Mouse (Mus musculus) hindbrain, embryonic 15.5 days (tissue): ENCODE measurements around the gene Pde9a. TPM values are rescaled to one million over a fixed set of nuclear protein-coding genes. Genes with fewer than 3 reads are reported as not detected.

Source experiments
- ATAC-seq: fragments of 200-750 bp; cut with Nextera tagmentation; 2 replicates; pipeline ENCODE4 v1.8.0; 2017; ENCODE audit warnings: low read depth, moderate number of reproducible peaks, moderate TSS enrichment; ENCODE audit not compliant: low FRiP score
- H3K27ac ChIP-seq: fragments of 300-500 bp; sonication (generic); replicated peaks from 2 replicates; pipeline ENCODE4 v1.5.1; 2015; ENCODE audit warnings: mild to moderate bottlenecking, inconsistent platforms
- H3K27me3 ChIP-seq: fragments of 300-500 bp; sonication (generic); 2 replicates; pipeline ENCODE4 v1.6.1; 2015; ENCODE audit warnings: control low read depth, inconsistent platforms
- H3K36me3 ChIP-seq: fragments of 300-500 bp; sonication (generic); 2 replicates; pipeline ENCODE4 v1.6.1; 2015; ENCODE audit warnings: control low read depth, inconsistent platforms
- H3K4me1 ChIP-seq: fragments of 300-500 bp; sonication (generic); replicated peaks from 2 replicates; pipeline ENCODE4 v1.6.1; 2015; ENCODE audit warnings: control low read depth, inconsistent platforms
- H3K4me2 ChIP-seq: fragments of 300-500 bp; sonication (generic); 2 replicates; pipeline ENCODE4 v1.6.1; 2015; ENCODE audit warnings: moderate library complexity, mild to moderate bottlenecking, inconsistent platforms
- H3K4me3 ChIP-seq: fragments of 300-500 bp; sonication (generic); 2 replicates; pipeline ENCODE4 v1.5.1; 2015; ENCODE audit warnings: mild to moderate bottlenecking, inconsistent platforms
- H3K9ac ChIP-seq: fragments of 300-500 bp; sonication (generic); 2 replicates; pipeline ENCODE4 v1.6.1; 2015; ENCODE audit warnings: inconsistent platforms
- H3K9me3 ChIP-seq: fragments of 300-500 bp; sonication (generic); 2 replicates; pipeline ENCODE4 v1.6.1; 2016; ENCODE audit warnings: control low read depth, inconsistent platforms
- WGBS: fragments of 180-500 bp; shearing (Covaris S2); methylation state at CpG from one replicate; pipeline ENCODE4 v1.1.7; 2015; 5-methylcytosine and 5-hydroxymethylcytosine counted together
- polyA plus RNA-seq: library from polyadenylated mRNA; unstranded; fragments of >200 nt; fragmentation: Nextera tagmentation; extraction: Ambion mirVana; gene quantifications from 2 replicates; pipeline ENCODE4 v1.2.1, GENCODE M21; 2015

Pde9a gene
- polyA plus RNA-seq, 1 experiment from 2014 or later, result 34.2 TPM

- H3K4me2 ChIP-seq, result no peak overlapping the region
- no peaks in the 10 kb centered on the region for H3K27me3 ChIP-seq
- H3K4me3 ChIP-seq, result no peak overlapping the region
- no peak for ATAC-seq
- peaks cover 28% of the 10 kb centered on the region for H3K4me1 ChIP-seq
- no peaks in the 10 kb centered on the region for H3K9me3 ChIP-seq
- H3K9ac ChIP-seq, result no peak overlapping the region
- H3K27ac ChIP-seq, result no peak overlapping the region; the same call in 1 of the 2 replicates
- H3K36me3 ChIP-seq, result no peaks in the 10 kb centered on the region
- WGBS, result 16% methylated on average over 13 of the region's 13 CpGs
Observed at GRCm38 (mm10) chr17:31435934-31436813, 50.2 kb downstream of the Pde9a start.

DNA sequence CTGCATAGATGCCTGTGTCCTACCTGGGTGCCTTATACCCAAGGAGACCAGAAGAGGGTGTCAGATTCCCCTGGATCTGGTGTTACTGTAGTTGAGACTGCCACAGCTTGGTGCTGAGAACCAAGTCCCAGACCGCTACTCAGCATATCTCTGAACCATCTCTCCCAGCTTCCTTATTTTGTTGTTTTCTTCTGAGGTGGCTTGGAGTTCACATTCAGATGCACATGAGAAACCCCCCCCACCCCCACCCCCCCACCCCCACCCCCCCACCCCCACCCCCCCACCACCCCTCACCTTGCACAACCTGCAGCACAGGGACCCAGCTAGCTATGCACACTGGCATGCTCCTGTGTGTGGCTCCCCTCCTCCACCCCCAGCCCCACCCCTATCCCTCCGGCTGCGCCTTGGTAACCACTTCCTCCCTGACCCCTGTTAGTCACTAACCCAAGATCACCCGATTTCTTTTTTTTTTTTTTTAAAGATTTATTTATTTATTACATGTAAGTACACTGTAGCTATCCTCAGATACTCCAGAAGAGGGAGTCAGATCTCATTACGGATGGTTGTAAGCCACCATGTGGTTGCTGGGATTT lies 50.9 kb downstream of the Pde9a start:
- Histone ChIP-seq H3K36me3 (no peaks in the 10 kb centered on the region), H3K4me2 (no peak overlapping the region), H3K4me1 (peaks cover 28% of the 10 kb centered on the region), H3K4me3 (no peak overlapping the region), H3K9ac (no peak overlapping the region), H3K9me3 (no peaks in the 10 kb centered on the region), H3K27me3 (no peaks in the 10 kb centered on the region), H3K27ac (no peak overlapping the region)
- WGBS, result 88% methylated on average over 5 of the region's 5 CpGs
- ATAC-seq, result no peak

DNA sequence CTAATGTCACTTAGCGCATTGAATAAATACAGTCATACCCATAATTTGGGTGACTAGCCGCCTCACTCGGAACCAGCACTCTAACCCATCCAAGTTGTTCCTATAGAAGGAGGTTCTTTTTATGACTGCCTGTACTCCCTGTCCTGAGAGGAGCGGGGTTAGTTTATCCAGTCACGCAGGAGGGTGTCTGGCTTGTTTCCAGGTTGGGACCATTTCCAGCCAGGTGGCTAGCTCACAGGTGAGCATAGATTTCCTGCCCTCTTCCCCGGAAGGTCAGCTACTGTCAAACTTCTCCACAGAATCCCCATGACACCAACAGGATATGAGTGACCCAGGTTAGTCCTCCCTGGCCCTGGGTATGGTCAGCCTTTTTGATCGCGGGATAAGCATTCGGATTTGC lies 51.5 kb downstream of the Pde9a start:
- Histone ChIP-seq H3K9me3 (no peaks in the 10 kb centered on the region), H3K27ac (no peak overlapping the region), H3K4me2 (no peak overlapping the region), H3K36me3 (no peaks in the 10 kb centered on the region), H3K4me3 (no peak overlapping the region), H3K4me1 (peaks cover 28% of the 10 kb centered on the region), H3K9ac (no peak overlapping the region), H3K27me3 (no peaks in the 10 kb centered on the region)
- ATAC-seq, result no peak
- WGBS, result 96% methylated on average over 9 of the region's 9 CpGs

- Histone ChIP-seq H3K4me1 (peaks cover 13% of the 10 kb centered on the region), H3K9ac (no peak overlapping the region), H3K36me3 (no peaks in the 10 kb centered on the region), H3K27ac (no peak overlapping the region), H3K4me2 (no peak overlapping the region), H3K4me3 (no peak overlapping the region), H3K27me3 (no peaks in the 10 kb centered on the region), H3K9me3 (no peaks in the 10 kb centered on the region)
- WGBS, result 89% methylated on average over 4 of the region's 4 CpGs
- no peak for ATAC-seq
Observed at GRCm38 (mm10) chr17:31439978-31440377, 54.0 kb downstream of the Pde9a start.

- Histone ChIP-seq H3K27me3 (no peaks in the 10 kb centered on the region), H3K4me1 (peaks cover 11% of the 10 kb centered on the region), H3K27ac (no peak overlapping the region), H3K9me3 (no peaks in the 10 kb centered on the region), H3K4me2 (no peak overlapping the region), H3K4me3 (no peak overlapping the region), H3K9ac (no peak overlapping the region), H3K36me3 (no peaks in the 10 kb centered on the region)
- ATAC-seq, result no peak
- 93% methylated on average over 8 of the region's 8 CpGs for WGBS
Observed at GRCm38 (mm10) chr17:31442513-31442912, 56.5 kb downstream of the Pde9a start.

GRCm38 (mm10) chr17:31444251-31444650 lies 58.2 kb downstream of the Pde9a start:
- no peaks in the 10 kb centered on the region for H3K36me3 ChIP-seq
- no peak overlapping the region for H3K9ac ChIP-seq
- no peak for ATAC-seq
- WGBS, result 64% methylated on average over 7 of the region's 7 CpGs
- H3K27ac ChIP-seq, result no peak overlapping the region
- no peaks in the 10 kb centered on the region for H3K27me3 ChIP-seq
- H3K4me2 ChIP-seq, result no peak overlapping the region
- H3K4me3 ChIP-seq, result no peak overlapping the region
- H3K9me3 ChIP-seq, result no peaks in the 10 kb centered on the region
- H3K4me1 ChIP-seq, result peaks cover 11% of the 10 kb centered on the region

DNA sequence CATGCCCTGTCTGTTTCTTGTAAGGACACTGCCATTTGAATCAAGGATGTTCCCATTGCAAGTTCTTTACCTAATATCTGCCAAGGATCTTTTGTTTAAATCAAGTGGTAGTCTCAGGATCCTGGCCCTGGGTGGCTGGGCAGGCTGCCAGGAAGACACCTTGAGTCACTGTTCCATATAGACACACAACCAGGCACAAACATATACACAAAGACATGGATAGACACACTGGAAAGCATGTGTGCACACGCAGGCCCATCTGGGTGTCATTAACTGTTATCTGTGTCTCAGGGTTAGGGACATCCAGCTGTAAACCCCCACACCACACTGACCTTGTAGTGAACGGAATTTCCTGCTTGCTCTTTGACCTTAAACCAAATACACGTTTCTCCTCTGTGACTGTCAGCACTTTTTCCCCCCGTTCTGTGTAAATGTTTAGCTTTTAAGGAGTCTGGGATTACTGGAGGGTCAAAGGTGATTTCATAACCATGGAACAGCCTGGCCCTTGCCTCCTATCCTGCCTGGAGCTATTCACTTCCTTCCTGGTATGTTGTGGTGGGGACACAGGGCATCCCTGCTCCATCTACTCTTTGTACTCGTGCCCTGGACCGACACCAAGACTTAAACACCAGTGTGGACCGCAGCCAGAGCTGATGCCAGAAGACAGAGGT lies 59.2 kb downstream of the Pde9a start:
- H3K9me3 ChIP-seq, result no peaks in the 10 kb centered on the region
- no peak overlapping the region for H3K4me2 ChIP-seq
- no peaks in the 10 kb centered on the region for H3K36me3 ChIP-seq
- H3K27ac ChIP-seq, result no peak overlapping the region
- H3K9ac ChIP-seq, result no peak overlapping the region
- peaks cover 13% of the 10 kb centered on the region for H3K4me1 ChIP-seq
- H3K27me3 ChIP-seq, result no peaks in the 10 kb centered on the region
- H3K4me3 ChIP-seq, result no peak overlapping the region
- 67% methylated on average over 7 of the region's 7 CpGs for WGBS
- no peak for ATAC-seq

GRCm38 (mm10) chr17:31447766-31448165 lies 61.8 kb downstream of the Pde9a start:
- H3K9me3 ChIP-seq, result no peaks in the 10 kb centered on the region
- no peak overlapping the region for H3K4me2 ChIP-seq
- peaks cover 28% of the 10 kb centered on the region for H3K4me1 ChIP-seq
- no peaks in the 10 kb centered on the region for H3K27me3 ChIP-seq
- no peak overlapping the region for H3K4me3 ChIP-seq
- H3K27ac ChIP-seq, result no peak overlapping the region
- WGBS, result 81% methylated on average over 5 of the region's 5 CpGs
- H3K36me3 ChIP-seq, result no peaks in the 10 kb centered on the region
- no peak overlapping the region for H3K9ac ChIP-seq
- ATAC-seq, result no peak

DNA sequence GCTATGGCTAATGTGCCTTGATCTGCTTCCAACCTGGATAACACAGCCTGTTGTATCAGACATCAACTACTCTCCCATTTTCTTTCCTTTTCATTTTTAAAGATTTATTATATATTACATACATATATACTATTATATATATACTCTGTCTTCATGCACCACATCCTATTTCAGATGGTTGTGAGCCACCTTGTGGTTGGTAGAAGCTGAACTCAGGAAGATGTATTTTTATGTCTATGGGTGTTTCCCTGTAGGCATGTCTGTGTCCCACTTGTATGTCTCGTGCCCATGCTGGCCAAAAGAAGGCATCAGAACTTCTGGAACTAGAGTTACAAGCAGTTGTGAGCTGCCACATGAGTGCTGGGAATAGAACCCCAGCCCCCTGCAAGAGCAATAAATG lies 62.5 kb downstream of the Pde9a start:
- H3K9ac ChIP-seq, result no peak overlapping the region
- H3K36me3 ChIP-seq, result no peaks in the 10 kb centered on the region
- no peak overlapping the region for H3K4me2 ChIP-seq
- no peak for ATAC-seq
- no peak overlapping the region for H3K4me3 ChIP-seq
- H3K4me1 ChIP-seq, result peaks cover 28% of the 10 kb centered on the region
- H3K9me3 ChIP-seq, result no peaks in the 10 kb centered on the region
- H3K27me3 ChIP-seq, result no peaks in the 10 kb centered on the region
- 77% methylated on average over 1 of the region's 1 CpGs for WGBS
- H3K27ac ChIP-seq, result no peak overlapping the region

DNA sequence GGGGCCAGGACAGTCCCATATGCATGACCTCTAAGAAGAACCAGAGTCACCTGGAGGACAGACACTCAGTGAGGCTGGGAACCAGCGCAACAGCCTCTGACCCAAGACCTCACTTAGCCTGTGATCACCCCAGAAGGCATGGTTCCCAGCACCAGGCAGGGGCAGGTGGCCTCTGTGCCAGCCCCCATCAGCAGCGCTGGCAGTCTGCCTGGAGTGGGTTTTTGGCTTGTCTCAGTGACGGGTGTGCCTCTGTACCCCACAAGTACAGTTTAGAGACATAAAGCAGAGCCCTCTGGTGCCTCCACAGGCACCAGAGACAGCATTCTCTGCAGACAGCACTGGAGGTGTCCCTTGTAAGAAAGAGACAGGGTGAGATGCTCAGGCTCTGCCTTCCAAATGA lies 64.2 kb downstream of the Pde9a start:
- Histone ChIP-seq H3K9ac (no peak overlapping the region), H3K9me3 (no peaks in the 10 kb centered on the region), H3K27ac (peak overlapping the region; percentile 66), H3K4me2 (no peak overlapping the region), H3K36me3 (peaks cover 4% of the 10 kb centered on the region; the same call in 1 of the 2 replicates), H3K4me1 (peaks cover 21% of the 10 kb centered on the region), H3K4me3 (no peak overlapping the region), H3K27me3 (no peaks in the 10 kb centered on the region)
- ATAC-seq, result no peak
- WGBS, result 65% methylated on average over 3 of the region's 3 CpGs

- Histone ChIP-seq H3K36me3 (peaks cover 5% of the 10 kb centered on the region; the same call in 1 of the 2 replicates), H3K27ac (peak overlapping the region; percentile 66), H3K9me3 (no peaks in the 10 kb centered on the region), H3K27me3 (no peaks in the 10 kb centered on the region), H3K4me2 (no peak overlapping the region), H3K9ac (no peak overlapping the region), H3K4me1 (peaks cover 17% of the 10 kb centered on the region), H3K4me3 (no peak overlapping the region)
- 26% methylated on average over 8 of the region's 8 CpGs for WGBS
- peak; percentile 75 for ATAC-seq
Observed at GRCm38 (mm10) chr17:31451179-31451708, 65.2 kb downstream of the Pde9a start.

- ATAC-seq, result no peak
- H3K27ac ChIP-seq, result no peak overlapping the region
- no peaks in the 10 kb centered on the region for H3K9me3 ChIP-seq
- peaks cover 25% of the 10 kb centered on the region for H3K4me1 ChIP-seq
- 81% methylated on average over 2 of the region's 2 CpGs for WGBS
- H3K36me3 ChIP-seq, result peaks cover 5% of the 10 kb centered on the region; the same call in 1 of the 2 replicates
- H3K27me3 ChIP-seq, result no peaks in the 10 kb centered on the region
- no peak overlapping the region for H3K4me2 ChIP-seq
- no peak overlapping the region for H3K4me3 ChIP-seq
- H3K9ac ChIP-seq, result no peak overlapping the region
Observed at GRCm38 (mm10) chr17:31452816-31453215, 66.8 kb downstream of the Pde9a start.
